Mouse (Mus musculus) liver, adult 2 months (tissue): ENCODE measurements around the gene Jup.

Experiments
- CTCF ChIP-seq: fragments of 200-500 bp; IDR thresholded peaks from 2 replicates; pipeline ENCODE4 v1.5.1; 2011; ENCODE audit warnings: low read depth, low read length, control low read depth
- POLR2A ChIP-seq: fragments of 200-500 bp; IDR thresholded peaks from 2 replicates; pipeline ENCODE4 v1.6.1; 2011; ENCODE audit warnings: low read length, control low read depth; ENCODE audit not compliant: insufficient read depth; ENCODE audit errors: extremely low read depth

GRCm38 (mm10) chr11:100394353-100395074, 3.0 kb downstream of the Jup start:
- no peak for TF ChIP-seq CTCF
- TF ChIP-seq POLR2A = no peak
